Mouse (Mus musculus) small intestine, adult 2 months (tissue): Measurements from ENCODE around the gene Hoxa5. TPM values are rescaled to one million over a fixed set of nuclear protein-coding genes. Genes with fewer than 3 reads are reported as not detected.

Experiments used
- H3K27ac ChIP-seq: fragments of 200-500 bp; 2 replicates; pipeline ENCODE4 v1.5.1; 2012; ENCODE audit warnings: low read depth, low read length, control low read depth, inconsistent platforms; ENCODE audit not compliant: insufficient read depth
- H3K27me3 ChIP-seq: fragments of 200-500 bp; 2 replicates; pipeline ENCODE4 v1.6.1; 2012; ENCODE audit warnings: mild to moderate bottlenecking, moderate library complexity, low read length, inconsistent platforms; ENCODE audit not compliant: control insufficient read depth, insufficient read depth
- H3K36me3 ChIP-seq: fragments of 200-500 bp; 2 replicates; pipeline ENCODE4 v1.6.1; 2012; ENCODE audit warnings: mild to moderate bottlenecking, low read length, control low read depth, inconsistent platforms; ENCODE audit not compliant: control insufficient read depth, insufficient read depth
- H3K4me1 ChIP-seq: fragments of 200-500 bp; 2 replicates; pipeline ENCODE4 v1.6.1; 2012; ENCODE audit warnings: low read length, inconsistent platforms, mixed read lengths; ENCODE audit not compliant: control insufficient read depth, insufficient read depth, insufficient read length
- H3K4me3 ChIP-seq: fragments of 200-500 bp; 2 replicates; pipeline ENCODE4 v1.5.1; 2012; ENCODE audit warnings: low read depth, mild to moderate bottlenecking, control low read depth, inconsistent platforms, low read length, moderate library complexity
- CTCF ChIP-seq: fragments of 200-500 bp; IDR thresholded peaks from 2 replicates; pipeline ENCODE4 v1.5.1; 2012; ENCODE audit warnings: low read depth, mild to moderate bottlenecking, control low read depth, inconsistent platforms, low read length, moderate library complexity, mixed read lengths; ENCODE audit not compliant: insufficient replicate concordance, insufficient read length; ENCODE audit errors: extremely low read depth
- POLR2A ChIP-seq: fragments of 200-500 bp; IDR thresholded peaks from 2 replicates; pipeline ENCODE4 v1.6.1; 2012; ENCODE audit warnings: low read depth, mild to moderate bottlenecking, control low read depth, inconsistent platforms, low read length, moderate library complexity
- WGBS: fragments of 180-500 bp; shearing (Covaris S2); methylation state at CpG from one replicate; pipeline ENCODE4 v1.1.7; 2018; 5-methylcytosine and 5-hydroxymethylcytosine counted together
- polyA plus RNA-seq: library from polyadenylated mRNA; depleted of rRNA; stranded (reverse); fragments of >200 nt; gene quantifications from 2 replicates; pipeline ENCODE4 v1.2.3, GENCODE M21; 2012

The Hoxa5 gene
- polyA plus RNA-seq, 1 experiment: 4.7 TPM

DNA sequence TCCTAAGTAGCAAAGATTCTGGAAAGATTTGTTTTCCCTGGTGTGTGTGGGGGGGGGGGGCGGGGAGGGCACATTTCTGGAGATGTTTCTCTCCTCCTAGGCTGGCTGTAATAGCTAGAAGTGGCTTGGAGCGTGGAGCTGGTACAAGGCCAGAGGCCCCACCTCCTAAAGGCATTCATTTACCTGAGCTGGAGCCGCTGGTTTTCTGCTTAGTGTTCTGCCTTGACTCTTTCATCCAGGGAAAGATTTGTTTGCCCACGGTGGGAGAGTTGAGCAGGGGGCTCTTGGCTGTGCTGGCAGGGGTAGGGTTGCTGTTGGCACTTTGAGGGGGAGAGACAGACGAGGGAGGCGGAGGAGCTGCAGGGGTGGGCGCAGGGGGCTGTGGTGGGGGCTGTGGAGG is 32.4 kb downstream of the Hoxa5 start:
- WGBS: 53% methylated on average over 7 of the region's 7 CpGs
- H3K27ac ChIP-seq: no peak overlapping the region
- no peak overlapping the region for H3K4me3 ChIP-seq
- TF ChIP-seq CTCF (no peak), POLR2A (no peak)
- H3K4me1 ChIP-seq: peaks cover 10% of the 10 kb centered on the region; the same call in 1 of the 2 replicates
- no peaks in the 10 kb centered on the region for H3K36me3 ChIP-seq
- H3K27me3 ChIP-seq: peaks cover 39% of the 10 kb centered on the region

DNA sequence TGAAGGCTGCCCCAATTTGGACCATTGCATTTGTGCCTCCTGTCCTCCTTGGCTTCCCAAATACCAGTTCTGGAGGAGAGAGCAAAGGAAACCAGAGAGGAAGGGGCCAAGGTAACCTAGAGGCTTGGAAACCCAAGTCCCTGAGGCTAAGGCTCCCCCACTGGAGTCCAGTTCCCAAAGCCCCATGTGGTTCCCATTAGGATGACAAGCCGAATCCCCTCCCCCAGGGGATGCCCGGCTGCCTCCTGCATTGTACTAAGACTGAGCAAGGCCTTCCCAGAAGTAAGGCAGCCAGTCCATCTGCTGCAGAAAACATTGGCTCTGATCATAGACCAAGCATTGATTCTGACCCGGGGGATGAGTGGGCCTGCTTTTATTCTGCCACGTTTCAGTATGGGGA is 33.1 kb downstream of the Hoxa5 start:
- H3K4me3 ChIP-seq: no peak overlapping the region
- WGBS: 68% methylated on average over 4 of the region's 4 CpGs
- TF ChIP-seq CTCF (no peak), POLR2A (no peak)

GRCm38 (mm10) chr6:52170898-52171223 is 33.5 kb downstream of the Hoxa5 start:
- Histone ChIP-seq H3K27ac (peak overlapping the region; percentile 67), H3K27me3 (peaks cover 38% of the 10 kb centered on the region), H3K36me3 (no peaks in the 10 kb centered on the region), H3K4me1 (peaks cover 10% of the 10 kb centered on the region; the same call in 1 of the 2 replicates), H3K4me3 (no peak overlapping the region)
- TF ChIP-seq POLR2A: no peak
- no peak for TF ChIP-seq CTCF
- WGBS: 71% methylated on average over 5 of the region's 5 CpGs

More for the DNA sequence above, 33.1 kb downstream of the Hoxa5 start:
- Histone ChIP-seq H3K36me3 (no peaks in the 10 kb centered on the region), H3K27ac (peak overlapping the region; percentile 67), H3K4me1 (peaks cover 10% of the 10 kb centered on the region; the same call in 1 of the 2 replicates), H3K27me3 (peaks cover 39% of the 10 kb centered on the region)

GRCm38 (mm10) chr6:52170166-52170897 is 34.1 kb downstream of the Hoxa5 start:
- H3K4me3 ChIP-seq: peak overlapping the region; percentile 30
- 74% methylated on average over 40 of the region's 40 CpGs for WGBS
- TF ChIP-seq POLR2A (no peak), CTCF (no peak)
- H3K27ac ChIP-seq: peak overlapping the region; percentile 67
- no peaks in the 10 kb centered on the region for H3K36me3 ChIP-seq
- H3K4me1 ChIP-seq: peaks cover 10% of the 10 kb centered on the region; the same call in 1 of the 2 replicates
- H3K27me3 ChIP-seq: peaks cover 35% of the 10 kb centered on the region

- Histone ChIP-seq H3K4me3 (0 out of 2 replicates have a peak overlapping the region, but pooled peaks have one; percentile 30), H3K27me3 (peaks cover 29% of the 10 kb centered on the region; the same call in 1 of the 2 replicates), H3K27ac (peak overlapping the region; percentile 67), H3K4me1 (peaks cover 10% of the 10 kb centered on the region; the same call in 1 of the 2 replicates), H3K36me3 (no peaks in the 10 kb centered on the region)
- 72% methylated on average over 16 of the region's 16 CpGs for WGBS
- TF ChIP-seq POLR2A: no peak
- TF ChIP-seq CTCF: no peak
These were observed 34.8 kb downstream of the Hoxa5 start for GRCm38 (mm10) chr6:52169499-52170165.

DNA sequence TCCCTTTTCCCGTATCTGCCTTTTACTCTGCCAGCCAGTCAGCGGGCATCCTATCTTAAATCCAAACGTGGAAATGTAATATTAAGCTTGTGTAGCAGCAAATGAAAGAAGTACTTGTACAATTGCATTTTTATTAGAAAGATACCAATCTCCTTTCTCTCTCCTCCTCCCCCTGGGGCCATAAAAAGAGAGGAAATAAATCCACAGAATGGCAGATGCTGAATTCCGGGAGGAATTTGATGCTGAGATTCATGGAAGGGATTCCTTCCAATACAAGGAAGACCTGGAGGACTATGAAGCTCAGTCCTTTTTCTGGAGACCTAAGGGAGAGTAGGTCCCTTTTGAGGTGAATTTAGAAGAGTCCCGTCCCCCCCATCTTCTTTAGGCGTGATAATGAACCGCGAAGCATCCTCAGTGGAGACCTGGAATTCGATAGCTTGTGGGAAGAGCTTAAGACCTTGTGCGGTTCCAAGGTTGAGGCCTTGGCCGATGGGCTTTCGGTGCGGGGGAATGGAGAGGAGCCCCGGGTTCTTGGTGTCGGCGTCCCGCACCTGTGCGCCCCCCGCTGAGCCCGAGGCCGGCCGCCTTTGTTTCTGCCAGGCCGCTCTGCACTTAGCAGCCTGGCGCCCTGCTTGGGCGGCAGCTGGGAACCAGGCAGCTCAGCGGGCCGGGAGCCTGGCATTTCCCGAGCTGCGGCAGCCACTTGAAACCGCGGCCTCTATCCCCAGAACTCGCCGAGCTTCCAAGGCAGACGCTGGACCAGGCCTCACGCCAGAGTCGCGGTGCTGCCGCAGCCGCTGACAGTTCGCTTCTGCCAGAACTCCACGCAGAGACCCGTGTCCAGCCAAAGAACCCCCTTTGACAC is 36.0 kb downstream of the Hoxa5 start:
- H3K36me3 ChIP-seq: no peaks in the 10 kb centered on the region
- peak overlapping the region; percentile 28 for H3K27ac ChIP-seq
- TF ChIP-seq CTCF (no peak), POLR2A (no peak)
- WGBS: 75% methylated on average over 42 of the region's 42 CpGs
- H3K27me3 ChIP-seq: peaks cover 36% of the 10 kb centered on the region
- peak overlapping the region; percentile 41 for H3K4me3 ChIP-seq
- H3K4me1 ChIP-seq: peaks cover 10% of the 10 kb centered on the region; the same call in 1 of the 2 replicates
